Mouse (Mus musculus): ENCODE results near the gene Cd28. TPM values are rescaled to one million over a fixed set of nuclear protein-coding genes. Genes with fewer than 3 reads are reported as not detected.

Gene Cd28
- 1.3 TPM for polyA plus RNA-seq (2014; fragmentation: Illumina TruSeq; extraction: RNeasy Lipid Tissue Mini Kit (QIAGEN cat#74804); ENCODE audit: low read depth, low replicate concordance)

DNA sequence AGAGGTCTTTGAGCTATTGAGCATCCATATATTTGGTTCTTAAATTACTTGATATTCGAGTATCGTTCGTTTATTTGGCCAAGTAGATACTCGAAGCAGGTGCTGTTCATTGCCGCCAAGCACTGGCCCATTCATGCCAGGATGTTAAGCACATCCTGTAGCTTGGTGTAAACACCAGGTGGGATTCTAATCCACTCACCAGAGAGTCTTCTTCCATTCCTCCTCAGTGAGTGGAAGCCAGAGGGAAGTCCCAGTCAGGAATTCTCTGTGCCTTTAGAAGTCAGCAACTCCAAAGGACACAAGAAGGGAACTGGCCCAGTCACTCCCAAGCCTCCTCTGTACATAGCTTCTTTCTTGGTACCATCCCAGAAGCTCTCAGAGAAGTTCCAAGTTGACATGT is at the start of gene Cd28:
Gene Cd28 (plus strand): TSS at position 234 of the 400 bp plus-strand sequence.

Other genes with a start within 250 kb of the Cd28 start
- 73.0 TPM for gene Raph1, start 149.7 kb upstream of the Cd28 start, polyA plus RNA-seq (2014; fragmentation: Illumina TruSeq; extraction: RNeasy Lipid Tissue Mini Kit (QIAGEN cat#74804); ENCODE audit: low read depth, low replicate concordance)
- not detected for gene Ctla4, start 170.2 kb downstream of the Cd28 start, polyA plus RNA-seq (2014; fragmentation: Illumina TruSeq; extraction: RNeasy Lipid Tissue Mini Kit (QIAGEN cat#74804); ENCODE audit: low read depth, low replicate concordance)